ENCODE assay signal across 16 mouse cellular contexts in genomic region chr10:38944701-38945100, GRCm38 (mm10). TPM values are rescaled to one million over a fixed set of nuclear protein-coding genes. Genes with fewer than 3 reads are reported as not detected.
"Had no signal": no experiment of that assay in that cellular context is flagged by ENCODE, and none has a peak within 500 bp of the region (broad histone marks: within the 10 kb centered on the region; RNA-seq: fewer than 3 reads in every experiment).

No protein-coding gene starts in this region.

- DNase-seq: kidney, adult 8-10 months; kidney, postnatal 25 days; lung, postnatal 4 days; right cerebral cortex, postnatal 4 days; spleen, adult 18-20 months; thymus, adult 2 months; thymus, postnatal 25 days had no signal

- H3K9me3 ChIP-seq: limb, embryonic 15.5 days; liver, embryonic 12.5 days; lung, embryonic 15.5 days; midbrain, embryonic 15.5 days; neural tube, embryonic 12.5 days; stomach, embryonic 15.5 days had no signal

- H3K27me3 ChIP-seq: limb, embryonic 15.5 days; liver, embryonic 12.5 days; lung, embryonic 15.5 days; midbrain, embryonic 15.5 days; neural tube, embryonic 12.5 days; stomach, embryonic 15.5 days had no signal

- ATAC-seq: liver, embryonic 12.5 days; midbrain, embryonic 15.5 days had no signal

- H3K4me3 ChIP-seq: limb, embryonic 15.5 days; liver, embryonic 12.5 days; lung, embryonic 15.5 days; midbrain, embryonic 15.5 days; neural tube, embryonic 12.5 days; stomach, embryonic 15.5 days had no signal

- H3K36me3 ChIP-seq: limb, embryonic 15.5 days; liver, embryonic 12.5 days; lung, embryonic 15.5 days; midbrain, embryonic 15.5 days; neural tube, embryonic 12.5 days; stomach, embryonic 15.5 days had no signal

- H3K9ac ChIP-seq: limb, embryonic 15.5 days; liver, embryonic 12.5 days; lung, embryonic 15.5 days; midbrain, embryonic 15.5 days; neural tube, embryonic 12.5 days; stomach, embryonic 15.5 days had no signal

- H3K4me2 ChIP-seq: limb, embryonic 15.5 days; liver, embryonic 12.5 days; lung, embryonic 15.5 days; midbrain, embryonic 11.5 days; midbrain, embryonic 15.5 days; neural tube, embryonic 12.5 days; stomach, embryonic 15.5 days had no signal

- H3K4me1 ChIP-seq: limb, embryonic 15.5 days; liver, embryonic 12.5 days; lung, embryonic 15.5 days; midbrain, embryonic 15.5 days; neural tube, embryonic 12.5 days; stomach, embryonic 15.5 days had no signal

- H3K27ac ChIP-seq: limb, embryonic 15.5 days; liver, embryonic 12.5 days; lung, embryonic 15.5 days; midbrain, embryonic 15.5 days; neural tube, embryonic 12.5 days; stomach, embryonic 15.5 days had no signal

RNA-seq across cellular contexts. Expression of gene Lama4, which starts 20.6 kb away (rescaled TPM):
- total RNA-seq: monocyte, adult 5-6 weeks; neutrophil, adult 5-6 weeks had no signal
